Mouse (Mus musculus) heart, adult 2 months (tissue): ENCODE data around the gene Banf1.

Source experiments
- CTCF ChIP-seq: fragments of 200-600 bp; IDR thresholded peaks from 2 replicates; pipeline ENCODE4 v1.8.1; 2022; ENCODE audit warnings: antibody characterized with exemption, mild to moderate bottlenecking, moderate library complexity
- EP300 ChIP-seq: fragments of 200-500 bp; IDR thresholded peaks from 2 replicates; pipeline ENCODE4 v1.6.1; 2011; ENCODE audit warnings: low read depth, low read length, control low read depth; ENCODE audit not compliant: insufficient read depth
- POLR2A ChIP-seq: fragments of 200-500 bp; IDR thresholded peaks from 2 replicates; pipeline ENCODE4 v1.6.1; 2011; ENCODE audit warnings: mild to moderate bottlenecking, low read depth, low read length, control low read depth; ENCODE audit not compliant: insufficient read depth

DNA sequence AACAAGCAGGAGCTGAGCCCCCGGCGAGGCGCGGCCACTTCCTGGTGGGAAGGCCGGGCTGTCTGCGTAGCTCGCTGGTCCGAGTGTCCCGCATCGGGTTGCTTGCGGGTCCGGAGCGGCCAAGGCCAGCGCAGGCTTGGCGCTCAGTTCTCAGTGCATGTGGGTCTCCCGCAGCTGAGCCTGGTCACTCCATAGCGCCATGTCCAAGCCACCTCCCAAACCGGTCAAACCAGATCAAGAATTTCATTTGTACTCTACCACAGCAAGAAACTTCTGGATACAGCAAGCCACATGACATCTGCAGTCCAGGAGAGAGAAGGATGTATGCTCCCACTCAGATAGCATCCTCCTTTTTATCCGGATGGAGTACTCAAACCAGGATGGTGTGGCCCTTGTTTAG lies 39.0 kb downstream of the Banf1 start:
- TF ChIP-seq CTCF (no peak), EP300 (no peak), POLR2A (no peak)
